Mouse (Mus musculus) liver, embryonic 14.5 days (tissue): ENCODE measurements around the gene Whrn. TPM values are rescaled to one million over a fixed set of nuclear protein-coding genes. Genes with fewer than 3 reads are reported as not detected.

Source experiments
- ATAC-seq: fragments of 200-750 bp; cut with Nextera tagmentation; 2 replicates; pipeline ENCODE4 v1.8.0; 2017; ENCODE audit warnings: moderate number of reproducible peaks, mild to moderate bottlenecking, moderate library complexity; ENCODE audit not compliant: insufficient read depth
- DNase-seq, 3 experiments: peaks; one replicate each; pipeline ENCODE4 v3.0.0-alpha.2; 2012 to 2013; ENCODE audit warnings: low read depth in 3 of 3, low spot score in 3 of 3
- H3K27ac ChIP-seq: fragments of 300-500 bp; sonication (generic); 2 replicates; pipeline ENCODE4 v1.5.1; 2014; ENCODE audit warnings: moderate library complexity, mild to moderate bottlenecking, control low read depth, inconsistent platforms
- H3K27me3 ChIP-seq: fragments of 300-500 bp; sonication (generic); 2 replicates; pipeline ENCODE4 v1.6.1; 2014; ENCODE audit warnings: mild to moderate bottlenecking, low read length, moderate library complexity; ENCODE audit not compliant: control insufficient read depth, insufficient read depth
- H3K36me3 ChIP-seq: fragments of 300-500 bp; sonication (generic); replicated peaks from 2 replicates; pipeline ENCODE4 v1.6.1; 2014; ENCODE audit warnings: low read depth; ENCODE audit not compliant: control insufficient read depth, insufficient read depth
- H3K4me1 ChIP-seq, 2 experiments: fragments of 200-500 bp in 1 of 2; fragments of 300-500 bp in 1 of 2; sonication (generic) in 1 of 2; replicated peaks; 2 replicates each; pipeline ENCODE4 v1.6.1; 2012 to 2014; ENCODE audit warnings: antibody characterized with exemption in 1 of 2, inconsistent platforms in 1 of 2, low read length in 1 of 2; ENCODE audit not compliant: control insufficient read depth in 2 of 2, insufficient read depth in 2 of 2
- H3K4me2 ChIP-seq: fragments of 300-500 bp; sonication (generic); 2 replicates; pipeline ENCODE4 v1.6.1; 2014; ENCODE audit warnings: low read depth, mild to moderate bottlenecking, control low read depth, moderate library complexity
- H3K4me3 ChIP-seq, 2 experiments: fragments of 200-500 bp in 1 of 2; fragments of 300-500 bp in 1 of 2; sonication (generic) in 1 of 2; 2 replicates each; pipeline ENCODE4 v1.5.1; 2012 to 2014; ENCODE audit warnings: low read depth in 2 of 2, low read length in 2 of 2, mild to moderate bottlenecking in 2 of 2, control low read depth in 1 of 2, inconsistent platforms in 1 of 2, moderate library complexity in 1 of 2; ENCODE audit not compliant: insufficient read depth in 1 of 2
- H3K9ac ChIP-seq: fragments of 300-500 bp; sonication (generic); replicated peaks from 2 replicates; pipeline ENCODE4 v1.6.1; 2014; ENCODE audit warnings: mild to moderate bottlenecking, control low read depth, moderate library complexity
- H3K9me3 ChIP-seq: fragments of 300-500 bp; sonication (generic); 2 replicates; pipeline ENCODE4 v1.6.1; 2016; ENCODE audit warnings: low read length, mixed read lengths; ENCODE audit not compliant: control insufficient read depth
- CTCF ChIP-seq: IDR thresholded peaks from 2 replicates; pipeline ENCODE4 v1.5.1; 2016; ENCODE audit warnings: antibody characterized with exemption, low read depth, control low read depth
- EP300 ChIP-seq: IDR thresholded peaks from 2 replicates; pipeline ENCODE4 v1.6.1; 2016; ENCODE audit warnings: antibody characterized with exemption, low read depth
- WGBS: fragments of 180-500 bp; shearing (Covaris S2); extraction: QIAGEN DNeasy Blood & Tissue Kit; methylation state at CpG from one replicate; pipeline ENCODE4 v1.1.7; 2014; ENCODE audit not compliant: insufficient replicate concordance; 5-methylcytosine and 5-hydroxymethylcytosine counted together
- polyA plus RNA-seq, 2 experiments: library from polyadenylated mRNA; depleted of rRNA in 1 of 2; stranded (reverse) in 1 of 2; unstranded in 1 of 2; fragments of >200 nt; fragmentation: Nextera tagmentation in 1 of 2; extraction: Ambion mirVana in 1 of 2; gene quantifications; 2 replicates each; pipeline versions ENCODE4 v1.2.1 to v1.2.3; 2012 to 2014

The Whrn gene
- polyA plus RNA-seq, 2 experiments: 0.29 to 0.61 TPM

- no peak for DNase-seq
- Histone ChIP-seq H3K4me3 (no peak overlapping the region), H3K27me3 (no peaks in the 10 kb centered on the region), H3K9ac (no peak overlapping the region), H3K27ac (no peak overlapping the region), H3K9me3 (no peaks in the 10 kb centered on the region), H3K36me3 (no peaks in the 10 kb centered on the region), H3K4me1 (no peaks in the 10 kb centered on the region), H3K4me2 (no peak overlapping the region)
- ATAC-seq: no peak
- TF ChIP-seq EP300: no peak
- no peak for TF ChIP-seq CTCF
- WGBS: 55% methylated on average over 2 of the region's 2 CpGs
These were observed 26.1 kb upstream of the Whrn start for GRCm38 (mm10) chr4:63521813-63522419.

DNA sequence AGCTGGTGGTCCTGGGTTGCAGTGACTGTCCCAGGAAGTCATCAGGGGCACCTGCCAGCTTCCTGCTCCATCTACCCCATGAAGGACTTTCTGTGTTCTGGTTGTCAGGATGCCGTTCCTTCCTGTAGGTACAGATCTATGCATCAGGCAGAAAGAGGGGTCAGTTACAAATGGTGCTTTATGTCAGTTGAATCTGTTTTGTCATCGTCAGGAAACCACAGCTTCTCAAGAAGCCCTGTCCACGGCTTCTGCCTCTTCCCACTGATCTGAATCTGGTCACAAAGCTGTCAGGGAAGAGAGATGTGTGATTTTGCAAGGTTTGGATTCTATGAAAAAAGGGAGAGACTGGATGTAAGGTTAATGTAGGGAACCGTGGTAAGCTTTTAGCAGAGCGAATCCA lies 19.2 kb upstream of the Whrn start:
- DNase-seq (no peak), ATAC-seq (no peak)
- no peak overlapping the region for H3K4me3 ChIP-seq
- 26% methylated on average over 5 of the region's 5 CpGs for WGBS
- no peaks in the 10 kb centered on the region; the same call in 1 of the 2 replicates for H3K27me3 ChIP-seq
- H3K9me3 ChIP-seq: no peaks in the 10 kb centered on the region
- no peak overlapping the region for H3K9ac ChIP-seq
- H3K27ac ChIP-seq: no peak overlapping the region
- no peak overlapping the region for H3K4me2 ChIP-seq
- H3K4me1 ChIP-seq: no peaks in the 10 kb centered on the region
- no peaks in the 10 kb centered on the region for H3K36me3 ChIP-seq
- TF ChIP-seq EP300 (no peak), CTCF (no peak)

DNA sequence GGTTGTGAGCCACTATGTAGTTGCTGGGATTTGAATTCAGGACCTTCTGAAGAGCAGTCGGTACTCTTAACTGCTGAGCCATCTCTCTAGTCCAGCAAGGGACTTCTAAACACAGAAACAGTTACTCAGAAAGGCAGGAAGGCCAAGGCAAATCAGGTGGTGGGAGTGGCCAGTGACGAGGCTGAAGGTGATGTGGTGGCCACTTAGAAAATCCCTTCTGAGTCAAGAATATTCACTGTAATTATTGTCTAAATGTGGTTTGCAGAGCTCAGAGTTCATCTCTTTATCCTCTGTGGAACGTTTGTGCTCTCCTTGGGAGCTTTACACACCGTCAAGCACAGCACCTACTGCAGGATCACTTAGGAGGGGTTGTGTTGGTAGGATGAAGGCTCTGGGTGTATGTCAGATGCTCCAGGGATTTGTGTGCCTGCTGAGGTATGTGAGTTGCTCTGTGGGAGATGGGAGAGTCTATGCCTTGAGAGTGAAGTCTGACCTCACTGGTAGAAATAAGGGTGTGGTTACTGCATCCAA lies 18.7 kb upstream of the Whrn start:
- no peak overlapping the region for H3K4me3 ChIP-seq
- DNase-seq (no peak), ATAC-seq (no peak)
- no peaks in the 10 kb centered on the region; the same call in 1 of the 2 replicates for H3K27me3 ChIP-seq
- H3K9me3 ChIP-seq: no peaks in the 10 kb centered on the region
- H3K27ac ChIP-seq: no peak overlapping the region
- H3K4me1 ChIP-seq: no peaks in the 10 kb centered on the region
- H3K9ac ChIP-seq: no peak overlapping the region
- TF ChIP-seq EP300 (no peak), CTCF (no peak)
- no peak overlapping the region for H3K4me2 ChIP-seq
- H3K36me3 ChIP-seq: no peaks in the 10 kb centered on the region
- WGBS: 45% methylated on average over 4 of the region's 4 CpGs

GRCm38 (mm10) chr4:63512921-63513320 lies 17.1 kb upstream of the Whrn start:
- TF ChIP-seq EP300: no peak
- TF ChIP-seq CTCF: no peak

DNA sequence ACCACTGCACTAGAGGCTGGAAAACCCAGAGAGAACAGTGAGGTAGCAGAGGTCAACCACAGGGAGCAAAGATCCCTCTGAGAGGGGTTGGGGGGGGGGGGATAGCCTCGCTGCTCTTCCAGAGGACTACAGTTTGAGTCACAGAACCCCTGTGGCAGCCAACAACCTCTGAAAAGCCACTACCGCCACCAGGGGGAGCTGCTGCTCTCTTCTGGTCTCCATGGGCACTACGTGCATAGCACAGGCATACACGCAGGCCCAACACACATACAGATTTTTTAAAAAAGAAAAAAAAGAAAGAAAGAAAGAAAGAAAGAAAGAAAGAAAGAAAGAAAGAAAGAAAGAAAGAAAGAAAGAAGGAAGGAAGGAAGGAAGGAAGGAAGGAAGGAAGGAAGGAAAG lies 12.4 kb upstream of the Whrn start:
- TF ChIP-seq EP300: no peak
- peak; percentile 80 for TF ChIP-seq CTCF
- Histone ChIP-seq H3K4me3 (no peak overlapping the region), H3K4me1 (no peaks in the 10 kb centered on the region), H3K27me3 (no peaks in the 10 kb centered on the region), H3K27ac (no peak overlapping the region), H3K4me2 (no peak overlapping the region), H3K9me3 (no peaks in the 10 kb centered on the region), H3K9ac (no peak overlapping the region), H3K36me3 (no peaks in the 10 kb centered on the region)
- 16% methylated on average over 4 of the region's 4 CpGs for WGBS
- DNase-seq (peak; percentile 20 to 27 (median 24)), ATAC-seq (no peak)

More at GRCm38 (mm10) chr4:63512921-63513320, 17.1 kb upstream of the Whrn start:
- H3K4me2 ChIP-seq: no peak overlapping the region
- DNase-seq (no peak), ATAC-seq (no peak)
- no peaks in the 10 kb centered on the region for H3K36me3 ChIP-seq
- no peak overlapping the region for H3K27ac ChIP-seq
- WGBS: 53% methylated on average over 2 of the region's 2 CpGs
- H3K9ac ChIP-seq: no peak overlapping the region
- no peak overlapping the region for H3K4me3 ChIP-seq
- H3K27me3 ChIP-seq: no peaks in the 10 kb centered on the region; the same call in 1 of the 2 replicates
- H3K4me1 ChIP-seq: no peaks in the 10 kb centered on the region
- H3K9me3 ChIP-seq: no peaks in the 10 kb centered on the region
